Mouse (Mus musculus): ENCODE measurements around the gene Ryr2. TPM values are rescaled to one million over a fixed set of nuclear protein-coding genes. Genes with fewer than 3 reads are reported as not detected.

Gene Ryr2
- polyA plus RNA-seq, 1 experiment from 2014 or later = 0.78 TPM

GRCm38 (mm10) chr13:12070157-12071129 is 36.3 kb downstream of the Ryr2 start:
- Histone ChIP-seq H3K9me3 (ENCODE audit: low read length) (no peaks in the 10 kb centered on the region), H3K27me3 (replicated peaks; ENCODE audit: insufficient read depth, low read length) (no peaks in the 10 kb centered on the region), H3K36me3 (ENCODE audit: insufficient read depth, low read length) (no peaks in the 10 kb centered on the region), H3K4me2 (replicated peaks; ENCODE audit: low read depth, low read length) (no peak overlapping the region), H3K4me1 (ENCODE audit: insufficient read depth, low read depth, low read length) (no peaks in the 10 kb centered on the region), H3K4me3 (ENCODE audit: low read depth, low read length) (no peak overlapping the region), H3K9ac (replicated peaks; ENCODE audit: low read depth) (no peak overlapping the region), H3K27ac (ENCODE audit: low read length) (no peak overlapping the region)
- no peak for DNase-seq (ENCODE audit: low spot score)
- ATAC-seq = no peak
- WGBS = 73% methylated on average over 14 of the region's 14 CpGs
- TF ChIP-seq CTCF (IDR thresholded peaks at IDR 0.05) = no peak
- no peak for TF ChIP-seq EP300 (IDR thresholded peaks at IDR 0.05)

- Histone ChIP-seq H3K4me1 (ENCODE audit: insufficient read depth, low read depth, low read length) (no peaks in the 10 kb centered on the region), H3K9ac (replicated peaks; ENCODE audit: low read depth) (no peak overlapping the region), H3K27me3 (replicated peaks; ENCODE audit: insufficient read depth, low read length) (no peaks in the 10 kb centered on the region), H3K4me2 (replicated peaks; ENCODE audit: low read depth, low read length) (no peak overlapping the region), H3K9me3 (ENCODE audit: low read length) (no peaks in the 10 kb centered on the region), H3K4me3 (ENCODE audit: low read depth, low read length) (no peak overlapping the region), H3K36me3 (ENCODE audit: insufficient read depth, low read length) (no peaks in the 10 kb centered on the region), H3K27ac (ENCODE audit: low read length) (no peak overlapping the region)
- no peak for ATAC-seq
- DNase-seq (ENCODE audit: low spot score) = no peak
- TF ChIP-seq CTCF (IDR thresholded peaks at IDR 0.05) (no peak), EP300 (IDR thresholded peaks at IDR 0.05) (no peak)
- 82% methylated on average over 4 of the region's 4 CpGs for WGBS
These were observed 42.2 kb downstream of the Ryr2 start for GRCm38 (mm10) chr13:12064576-12064975.

GRCm38 (mm10) chr13:12063561-12063960 is 43.2 kb downstream of the Ryr2 start:
- DNase-seq (ENCODE audit: low spot score) (no peak), ATAC-seq (no peak)
- Histone ChIP-seq H3K4me1 (ENCODE audit: insufficient read depth, low read depth, low read length) (no peaks in the 10 kb centered on the region), H3K36me3 (ENCODE audit: insufficient read depth, low read length) (no peaks in the 10 kb centered on the region), H3K9me3 (ENCODE audit: low read length) (no peaks in the 10 kb centered on the region), H3K27ac (ENCODE audit: low read length) (no peak overlapping the region), H3K4me2 (replicated peaks; ENCODE audit: low read depth, low read length) (no peak overlapping the region), H3K27me3 (replicated peaks; ENCODE audit: insufficient read depth, low read length) (no peaks in the 10 kb centered on the region), H3K9ac (replicated peaks; ENCODE audit: low read depth) (no peak overlapping the region), H3K4me3 (ENCODE audit: low read depth, low read length) (no peak overlapping the region)
- WGBS = 59% methylated on average over 4 of the region's 4 CpGs
- TF ChIP-seq CTCF (IDR thresholded peaks at IDR 0.05) (no peak), EP300 (IDR thresholded peaks at IDR 0.05) (no peak)

GRCm38 (mm10) chr13:12057357-12057771 is 49.4 kb downstream of the Ryr2 start:
- Histone ChIP-seq H3K27ac (ENCODE audit: low read length) (no peak overlapping the region), H3K27me3 (replicated peaks; ENCODE audit: insufficient read depth, low read length) (no peaks in the 10 kb centered on the region), H3K9ac (replicated peaks; ENCODE audit: low read depth) (no peak overlapping the region), H3K9me3 (ENCODE audit: low read length) (no peaks in the 10 kb centered on the region), H3K4me1 (ENCODE audit: insufficient read depth, low read depth, low read length) (no peaks in the 10 kb centered on the region), H3K4me2 (replicated peaks; ENCODE audit: low read depth, low read length) (no peak overlapping the region), H3K36me3 (ENCODE audit: insufficient read depth, low read length) (no peaks in the 10 kb centered on the region), H3K4me3 (ENCODE audit: low read depth, low read length) (no peak overlapping the region)
- 56% methylated on average over 8 of the region's 8 CpGs for WGBS
- no peak for ATAC-seq
- TF ChIP-seq CTCF (IDR thresholded peaks at IDR 0.05) (peak; percentile 56), EP300 (IDR thresholded peaks at IDR 0.05) (no peak)
- no peak for DNase-seq (ENCODE audit: low spot score)

GRCm38 (mm10) chr13:12055913-12056312 is 50.8 kb downstream of the Ryr2 start:
- no peaks in the 10 kb centered on the region for H3K36me3 ChIP-seq (ENCODE audit: insufficient read depth, low read length)
- no peak overlapping the region for H3K9ac ChIP-seq (replicated peaks; ENCODE audit: low read depth)
- no peak overlapping the region for H3K4me2 ChIP-seq (replicated peaks; ENCODE audit: low read depth, low read length)
- ATAC-seq (no peak), DNase-seq (ENCODE audit: low spot score) (no peak)
- H3K4me1 ChIP-seq (ENCODE audit: insufficient read depth, low read depth, low read length) = no peaks in the 10 kb centered on the region
- no peak overlapping the region for H3K27ac ChIP-seq (ENCODE audit: low read length)
- no peaks in the 10 kb centered on the region for H3K27me3 ChIP-seq (replicated peaks; ENCODE audit: insufficient read depth, low read length)
- WGBS = 75% methylated on average over 1 of the region's 1 CpGs
- no peak overlapping the region for H3K4me3 ChIP-seq (ENCODE audit: low read depth, low read length)
- no peaks in the 10 kb centered on the region for H3K9me3 ChIP-seq (ENCODE audit: low read length)
- no peak for TF ChIP-seq EP300 (IDR thresholded peaks at IDR 0.05)
- no peak for TF ChIP-seq CTCF (IDR thresholded peaks at IDR 0.05)

- WGBS = 94% methylated on average over 3 of the region's 3 CpGs
- no peak for ATAC-seq
These were observed 52.8 kb downstream of the Ryr2 start for GRCm38 (mm10) chr13:12053910-12054309.

More at GRCm38 (mm10) chr13:12053910-12054309, 52.8 kb downstream of the Ryr2 start:
- Histone ChIP-seq H3K4me2 (replicated peaks; ENCODE audit: low read depth, low read length) (no peak overlapping the region), H3K36me3 (ENCODE audit: insufficient read depth, low read length) (no peaks in the 10 kb centered on the region), H3K27me3 (replicated peaks; ENCODE audit: insufficient read depth, low read length) (no peaks in the 10 kb centered on the region), H3K9me3 (ENCODE audit: low read length) (no peaks in the 10 kb centered on the region), H3K4me3 (ENCODE audit: low read depth, low read length) (no peak overlapping the region), H3K4me1 (ENCODE audit: insufficient read depth, low read depth, low read length) (no peaks in the 10 kb centered on the region), H3K27ac (ENCODE audit: low read length) (no peak overlapping the region), H3K9ac (replicated peaks; ENCODE audit: low read depth) (no peak overlapping the region)
- TF ChIP-seq CTCF (IDR thresholded peaks at IDR 0.05) (no peak), EP300 (IDR thresholded peaks at IDR 0.05) (no peak)
- DNase-seq (ENCODE audit: low spot score) = no peak

Data from lung, postnatal 0 days (tissue).